Mouse (Mus musculus): ENCODE results near the gene Shisa3. TPM values are rescaled to one million over a fixed set of nuclear protein-coding genes. Genes with fewer than 3 reads are reported as not detected.

Shisa3 gene
- polyA plus RNA-seq, 1 experiment: 0.53 TPM

DNA sequence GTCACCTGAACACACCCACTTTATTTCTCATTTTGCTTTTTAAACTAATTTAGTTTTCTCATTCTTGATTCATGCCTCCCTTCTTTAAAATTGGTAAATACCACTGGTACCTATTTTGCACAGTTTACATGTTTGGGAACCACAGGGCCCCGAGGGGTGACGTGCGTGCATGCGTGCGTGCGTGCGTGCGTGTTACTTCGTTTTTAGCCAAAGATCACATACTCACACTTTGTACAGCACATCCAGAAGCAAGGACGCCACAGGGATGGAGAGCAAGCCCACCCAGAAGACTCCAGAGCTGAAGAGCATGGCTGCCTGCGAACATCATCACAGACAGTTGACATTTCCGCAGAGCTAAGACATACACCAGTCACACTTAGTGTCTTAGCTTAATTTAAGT is 23.6 kb downstream of the Shisa3 start:
- DNase-seq: no peak
- H3K27me3 ChIP-seq (ENCODE audit: control insufficient read depth, insufficient read depth, low read length): no peaks in the 10 kb centered on the region
- WGBS: 97% methylated on average over 12 of the region's 12 CpGs
- no peaks in the 10 kb centered on the region for H3K4me1 ChIP-seq (replicated peaks; ENCODE audit: control insufficient read depth, insufficient read depth, low read length)
- H3K36me3 ChIP-seq (ENCODE audit: control insufficient read depth, insufficient read depth, low read length): no peaks in the 10 kb centered on the region
- H3K4me3 ChIP-seq (ENCODE audit: control insufficient read depth, insufficient read depth, low read length): no peak overlapping the region
- no peak overlapping the region for H3K27ac ChIP-seq (ENCODE audit: control insufficient read depth, insufficient read depth, low read length)
- TF ChIP-seq CTCF (IDR thresholded peaks at IDR 0.05; ENCODE audit: borderline replicate concordance, control insufficient read depth, extremely low read depth, insufficient read depth, low read length, poor library complexity) (no peak), POLR2A (IDR thresholded peaks at IDR 0.05; ENCODE audit: control insufficient read depth, extremely low read depth, insufficient read depth, low read length, poor library complexity) (no peak)

DNA sequence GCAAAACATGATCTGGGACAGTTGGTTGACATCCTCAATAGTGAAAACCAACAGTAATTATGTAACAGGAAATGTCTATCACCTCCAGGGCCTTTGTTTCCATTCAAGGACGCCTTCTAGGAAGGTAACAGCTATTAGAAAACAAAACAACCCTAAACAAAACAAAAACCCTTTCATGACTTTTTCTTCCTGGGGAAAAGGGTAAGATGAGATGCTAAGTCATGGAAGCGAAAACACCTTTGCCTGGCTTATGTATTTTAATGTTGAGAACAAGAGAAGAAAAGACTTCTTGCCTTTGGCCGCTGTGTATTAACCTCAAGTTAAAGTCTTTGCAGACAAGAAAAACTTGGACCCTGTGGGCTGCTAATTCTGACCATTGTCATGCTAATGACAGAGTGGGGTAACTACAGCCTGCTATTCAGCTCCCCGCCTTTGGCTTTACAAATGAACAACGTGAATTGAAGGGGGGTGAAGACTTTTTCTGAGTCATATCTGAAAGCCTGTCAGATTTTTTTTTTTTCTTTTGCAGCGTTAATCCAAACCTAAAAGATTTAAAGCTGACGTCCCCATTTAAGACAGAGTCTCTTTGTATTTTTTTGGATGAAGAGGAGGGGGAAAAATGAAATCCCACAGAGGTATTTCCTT is 25.6 kb downstream of the Shisa3 start:
- H3K4me3 ChIP-seq (ENCODE audit: control insufficient read depth, insufficient read depth, low read length): no peak overlapping the region
- H3K27ac ChIP-seq (ENCODE audit: control insufficient read depth, insufficient read depth, low read length): no peak overlapping the region
- no peaks in the 10 kb centered on the region for H3K27me3 ChIP-seq (ENCODE audit: control insufficient read depth, insufficient read depth, low read length)
- 90% methylated on average over 7 of the region's 7 CpGs for WGBS
- TF ChIP-seq CTCF (IDR thresholded peaks at IDR 0.05; ENCODE audit: borderline replicate concordance, control insufficient read depth, extremely low read depth, insufficient read depth, low read length, poor library complexity): no peak
- no peak for TF ChIP-seq POLR2A (IDR thresholded peaks at IDR 0.05; ENCODE audit: control insufficient read depth, extremely low read depth, insufficient read depth, low read length, poor library complexity)
- no peak for DNase-seq
- no peaks in the 10 kb centered on the region for H3K36me3 ChIP-seq (ENCODE audit: control insufficient read depth, insufficient read depth, low read length)
- no peaks in the 10 kb centered on the region for H3K4me1 ChIP-seq (replicated peaks; ENCODE audit: control insufficient read depth, insufficient read depth, low read length)

DNA sequence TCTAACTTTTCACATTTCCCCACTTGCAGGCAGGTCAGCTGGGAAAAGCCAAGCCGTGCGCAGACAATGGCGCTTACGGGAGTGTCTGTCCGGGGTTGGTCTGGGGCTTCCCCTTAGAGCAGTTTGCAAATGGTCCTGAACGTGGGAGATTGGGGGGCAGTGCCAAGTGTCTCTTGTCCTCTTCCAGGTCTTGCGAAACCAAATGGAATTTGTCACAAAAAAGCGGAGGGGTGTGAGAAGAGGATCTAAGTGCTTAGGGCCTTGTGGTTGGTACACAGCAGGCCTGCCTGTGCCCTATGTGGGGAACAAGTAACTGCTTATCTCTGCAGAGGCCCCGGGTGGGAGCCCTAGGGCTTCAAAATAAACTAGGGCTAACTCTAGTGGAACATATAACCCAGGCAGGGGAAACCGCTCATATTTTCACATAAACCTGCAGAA is 26.2 kb downstream of the Shisa3 start:
- Histone ChIP-seq H3K4me1 (replicated peaks; ENCODE audit: control insufficient read depth, insufficient read depth, low read length) (no peaks in the 10 kb centered on the region), H3K4me3 (ENCODE audit: control insufficient read depth, insufficient read depth, low read length) (no peak overlapping the region), H3K36me3 (ENCODE audit: control insufficient read depth, insufficient read depth, low read length) (no peaks in the 10 kb centered on the region), H3K27ac (ENCODE audit: control insufficient read depth, insufficient read depth, low read length) (no peak overlapping the region), H3K27me3 (ENCODE audit: control insufficient read depth, insufficient read depth, low read length) (no peaks in the 10 kb centered on the region)
- WGBS: 89% methylated on average over 10 of the region's 10 CpGs
- no peak for DNase-seq
- TF ChIP-seq POLR2A (IDR thresholded peaks at IDR 0.05; ENCODE audit: control insufficient read depth, extremely low read depth, insufficient read depth, low read length, poor library complexity) (no peak), CTCF (IDR thresholded peaks at IDR 0.05; ENCODE audit: borderline replicate concordance, control insufficient read depth, extremely low read depth, insufficient read depth, low read length, poor library complexity) (no peak)

DNA sequence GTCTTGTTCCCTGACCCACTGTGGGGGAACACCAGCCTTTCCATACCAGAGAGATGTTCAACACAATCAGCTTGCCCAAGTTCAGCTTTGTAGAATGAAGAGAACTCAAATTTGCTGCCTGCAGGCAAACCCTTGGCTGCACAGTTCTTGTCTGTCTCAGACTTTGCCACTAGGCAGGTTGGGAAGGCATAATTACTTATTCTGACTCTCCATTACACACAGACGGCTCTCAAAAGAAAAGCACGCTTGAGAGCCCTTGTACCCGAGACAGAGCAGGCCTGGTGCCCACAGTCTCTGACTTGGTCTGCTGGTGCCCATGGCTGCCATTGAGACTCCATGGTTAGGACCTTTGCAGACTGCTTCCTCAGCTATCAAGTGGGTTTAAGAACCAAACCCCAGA is 26.7 kb downstream of the Shisa3 start:
- no peaks in the 10 kb centered on the region for H3K36me3 ChIP-seq (ENCODE audit: control insufficient read depth, insufficient read depth, low read length)
- TF ChIP-seq POLR2A (IDR thresholded peaks at IDR 0.05; ENCODE audit: control insufficient read depth, extremely low read depth, insufficient read depth, low read length, poor library complexity) (no peak), CTCF (IDR thresholded peaks at IDR 0.05; ENCODE audit: borderline replicate concordance, control insufficient read depth, extremely low read depth, insufficient read depth, low read length, poor library complexity) (no peak)
- WGBS: 95% methylated on average over 3 of the region's 3 CpGs

DNA sequence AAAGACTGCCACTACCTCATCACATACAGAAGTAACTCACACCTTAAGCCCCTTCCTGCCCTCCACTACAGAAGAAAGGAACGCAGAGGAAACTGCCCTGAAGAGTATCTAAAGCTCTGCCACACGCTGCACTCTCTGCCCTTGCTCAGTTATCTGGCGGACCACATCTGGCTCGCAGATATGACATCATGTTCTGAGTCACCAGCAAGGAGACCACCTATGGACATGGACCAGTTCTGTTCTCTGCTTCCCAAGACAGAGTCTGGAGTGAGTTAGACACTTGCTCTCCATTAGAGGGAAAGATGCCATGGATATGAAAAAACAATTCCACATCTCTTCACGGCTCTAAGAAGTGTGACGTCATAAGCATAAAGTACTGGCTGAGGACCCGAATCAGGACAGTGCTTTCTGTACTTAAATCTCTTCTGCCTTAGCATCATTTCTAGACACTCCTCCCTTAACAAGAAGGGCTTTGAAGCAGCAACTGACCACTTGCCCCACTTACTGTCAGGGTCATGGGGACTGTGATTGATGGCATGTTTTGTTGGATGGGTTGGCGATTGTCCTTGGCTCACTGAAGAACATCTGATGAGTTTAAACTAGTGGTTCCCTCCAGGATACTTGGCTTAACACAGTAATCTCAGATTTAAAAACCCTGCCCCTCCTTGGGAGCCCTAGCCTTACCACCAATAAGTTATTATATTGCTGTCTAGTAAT is 33.1 kb downstream of the Shisa3 start:
- no peak overlapping the region for H3K27ac ChIP-seq (ENCODE audit: control insufficient read depth, insufficient read depth, low read length)
- no peak for TF ChIP-seq POLR2A (IDR thresholded peaks at IDR 0.05; ENCODE audit: control insufficient read depth, extremely low read depth, insufficient read depth, low read length, poor library complexity)
- no peak for TF ChIP-seq CTCF (IDR thresholded peaks at IDR 0.05; ENCODE audit: borderline replicate concordance, control insufficient read depth, extremely low read depth, insufficient read depth, low read length, poor library complexity)
- H3K27me3 ChIP-seq (ENCODE audit: control insufficient read depth, insufficient read depth, low read length): no peaks in the 10 kb centered on the region
- H3K4me3 ChIP-seq (ENCODE audit: control insufficient read depth, insufficient read depth, low read length): no peak overlapping the region
- peaks cover 2% of the 10 kb centered on the region; the same call in 1 of the 2 replicates for H3K36me3 ChIP-seq (ENCODE audit: control insufficient read depth, insufficient read depth, low read length)
- no peak for DNase-seq
- H3K4me1 ChIP-seq (replicated peaks; ENCODE audit: control insufficient read depth, insufficient read depth, low read length): no peaks in the 10 kb centered on the region
- 95% methylated on average over 8 of the region's 8 CpGs for WGBS

More for the DNA sequence above, 26.7 kb downstream of the Shisa3 start:
- no peak for DNase-seq
- no peaks in the 10 kb centered on the region for H3K27me3 ChIP-seq (ENCODE audit: control insufficient read depth, insufficient read depth, low read length)
- no peak overlapping the region for H3K27ac ChIP-seq (ENCODE audit: control insufficient read depth, insufficient read depth, low read length)
- no peaks in the 10 kb centered on the region for H3K4me1 ChIP-seq (replicated peaks; ENCODE audit: control insufficient read depth, insufficient read depth, low read length)
- no peak overlapping the region for H3K4me3 ChIP-seq (ENCODE audit: control insufficient read depth, insufficient read depth, low read length)

DNA sequence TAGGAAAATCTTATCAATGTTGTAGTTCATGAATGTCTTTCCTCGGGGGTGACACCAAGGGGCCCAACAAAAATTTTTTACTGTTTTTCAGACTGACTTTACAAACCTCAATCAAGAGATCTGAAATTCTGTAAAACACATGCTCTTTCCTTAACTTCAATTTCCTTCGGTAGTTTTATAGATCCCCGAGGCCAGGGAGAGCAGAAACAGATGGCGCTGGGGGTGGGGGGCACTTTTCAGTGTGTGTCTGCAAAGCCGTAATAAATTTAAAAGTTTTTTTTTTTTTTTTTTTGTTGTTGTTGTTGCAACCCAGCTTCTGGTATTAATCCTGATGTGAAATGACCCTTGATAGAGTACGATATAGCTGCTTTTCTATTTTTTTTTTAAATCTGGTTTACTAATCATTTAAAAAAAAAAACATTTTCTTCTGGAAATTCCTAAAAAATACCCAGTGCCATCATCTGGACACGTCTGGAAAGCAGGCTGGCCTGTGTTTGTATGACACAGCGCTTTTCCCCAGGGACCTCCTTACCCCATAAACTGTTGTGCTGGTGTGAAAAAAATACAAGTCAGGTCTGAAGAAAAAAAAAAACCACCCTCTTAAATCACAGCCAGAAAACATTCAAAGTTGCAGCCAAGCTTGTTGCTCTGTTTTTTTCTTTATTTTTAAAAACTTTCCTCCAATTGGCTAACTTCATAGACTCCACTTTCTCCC is 33.9 kb downstream of the Shisa3 start:
- no peak overlapping the region for H3K4me3 ChIP-seq (ENCODE audit: control insufficient read depth, insufficient read depth, low read length)
- H3K4me1 ChIP-seq (replicated peaks; ENCODE audit: control insufficient read depth, insufficient read depth, low read length): no peaks in the 10 kb centered on the region
- no peaks in the 10 kb centered on the region for H3K27me3 ChIP-seq (ENCODE audit: control insufficient read depth, insufficient read depth, low read length)
- peaks cover 5% of the 10 kb centered on the region; the same call in 1 of the 2 replicates for H3K36me3 ChIP-seq (ENCODE audit: control insufficient read depth, insufficient read depth, low read length)
- no peak for TF ChIP-seq CTCF (IDR thresholded peaks at IDR 0.05; ENCODE audit: borderline replicate concordance, control insufficient read depth, extremely low read depth, insufficient read depth, low read length, poor library complexity)
- TF ChIP-seq POLR2A (IDR thresholded peaks at IDR 0.05; ENCODE audit: control insufficient read depth, extremely low read depth, insufficient read depth, low read length, poor library complexity): no peak
- no peak overlapping the region for H3K27ac ChIP-seq (ENCODE audit: control insufficient read depth, insufficient read depth, low read length)
- WGBS: 95% methylated on average over 8 of the region's 8 CpGs
- no peak for DNase-seq

Measured in thymus, adult 2 months (tissue).